Mouse (Mus musculus) forebrain, embryonic 14.5 days (tissue): Measurements from ENCODE around the gene Ehd1. TPM values are rescaled to one million over a fixed set of nuclear protein-coding genes. Genes with fewer than 3 reads are reported as not detected.
"Not testable (repeated sequence)": the region's sequence is repeated elsewhere in the genome, so short reads cannot be mapped to it uniquely, and the experiment has no call there.

Experiments
- ATAC-seq: fragments of 200-750 bp; cut with Nextera tagmentation; 2 replicates; pipeline ENCODE4 v1.8.0; 2017; ENCODE audit warnings: mild to moderate bottlenecking, moderate library complexity
- DNase-seq: peaks from one replicate; pipeline ENCODE4 v3.0.0-alpha.2; 2015; ENCODE audit warnings: low spot score
- H3K27ac ChIP-seq: fragments of 300-500 bp; sonication (generic); 2 replicates; pipeline ENCODE4 v1.5.1; 2014; ENCODE audit warnings: low read depth, mild to moderate bottlenecking, control low read depth, low read length, moderate library complexity
- H3K27me3 ChIP-seq: fragments of 300-500 bp; sonication (generic); replicated peaks from 2 replicates; pipeline ENCODE4 v1.6.1; 2014; ENCODE audit warnings: low read length, control low read depth, mixed read lengths; ENCODE audit not compliant: control insufficient read depth, insufficient read depth
- H3K36me3 ChIP-seq: fragments of 300-500 bp; sonication (generic); 2 replicates; pipeline ENCODE4 v1.6.1; 2014; ENCODE audit warnings: low read length, control low read depth; ENCODE audit not compliant: control insufficient read depth, insufficient read depth
- H3K4me1 ChIP-seq: fragments of 300-500 bp; sonication (generic); 2 replicates; pipeline ENCODE4 v1.6.1; 2014; ENCODE audit warnings: antibody characterized with exemption, low read length, control low read depth; ENCODE audit not compliant: control insufficient read depth, insufficient read depth
- H3K4me2 ChIP-seq: fragments of 300-500 bp; sonication (generic); 2 replicates; pipeline ENCODE4 v1.6.1; 2014; ENCODE audit warnings: mild to moderate bottlenecking, control low read depth, low read length
- H3K4me3 ChIP-seq: fragments of 300-500 bp; sonication (generic); 2 replicates; pipeline ENCODE4 v1.5.1; 2014; ENCODE audit warnings: low read depth, low read length, control low read depth
- H3K9ac ChIP-seq: fragments of 300-500 bp; sonication (generic); 2 replicates; pipeline ENCODE4 v1.6.1; 2014; ENCODE audit warnings: mild to moderate bottlenecking, low read length, control low read depth, moderate library complexity
- H3K9me3 ChIP-seq: fragments of 300-500 bp; sonication (generic); replicated peaks from 2 replicates; pipeline ENCODE4 v1.6.1; 2016; ENCODE audit warnings: low read length, control low read depth, mixed read lengths; ENCODE audit not compliant: control insufficient read depth
- WGBS: fragments of 180-500 bp; shearing (Covaris S2); extraction: QIAGEN DNeasy Blood & Tissue Kit; methylation state at CpG from one replicate; pipeline ENCODE4 v1.1.7; 2014; 5-methylcytosine and 5-hydroxymethylcytosine counted together
- polyA plus RNA-seq: library from polyadenylated mRNA; unstranded; fragments of >200 nt; fragmentation: Nextera tagmentation; extraction: Ambion mirVana; gene quantifications from 2 replicates; pipeline ENCODE4 v1.2.1, GENCODE M21; 2014

The Ehd1 gene
- polyA plus RNA-seq, 1 experiment from 2014 or later, result 71.3 TPM

GRCm38 (mm10) chr19:6283001-6283400, 6.5 kb downstream of the Ehd1 start:
- Histone ChIP-seq H3K9me3 (no peaks in the 10 kb centered on the region), H3K36me3 (peaks cover 68% of the 10 kb centered on the region), H3K9ac (no peak overlapping the region), H3K4me2 (no peak overlapping the region), H3K27me3 (no peaks in the 10 kb centered on the region), H3K27ac (no peak overlapping the region), H3K4me1 (peaks cover 15% of the 10 kb centered on the region), H3K4me3 (no peak overlapping the region)
- DNase-seq, result no peak
- no peak for ATAC-seq
- WGBS, result 90% methylated on average over 5 of the region's 5 CpGs

- ATAC-seq (no peak), DNase-seq (no peak)
- H3K4me1 ChIP-seq, result no peaks in the 10 kb centered on the region; the same call in 1 of the 2 replicates
- no peak overlapping the region for H3K9ac ChIP-seq
- no peak overlapping the region for H3K4me2 ChIP-seq
- WGBS, result 91% methylated on average over 12 of the region's 12 CpGs
- no peak overlapping the region for H3K27ac ChIP-seq
- H3K27me3 ChIP-seq, result no peaks in the 10 kb centered on the region
- no peak overlapping the region for H3K4me3 ChIP-seq
- no peaks in the 10 kb centered on the region for H3K9me3 ChIP-seq
- peaks cover 68% of the 10 kb centered on the region for H3K36me3 ChIP-seq
Measured at GRCm38 (mm10) chr19:6284502-6284901, 8.0 kb downstream of the Ehd1 start.

DNA sequence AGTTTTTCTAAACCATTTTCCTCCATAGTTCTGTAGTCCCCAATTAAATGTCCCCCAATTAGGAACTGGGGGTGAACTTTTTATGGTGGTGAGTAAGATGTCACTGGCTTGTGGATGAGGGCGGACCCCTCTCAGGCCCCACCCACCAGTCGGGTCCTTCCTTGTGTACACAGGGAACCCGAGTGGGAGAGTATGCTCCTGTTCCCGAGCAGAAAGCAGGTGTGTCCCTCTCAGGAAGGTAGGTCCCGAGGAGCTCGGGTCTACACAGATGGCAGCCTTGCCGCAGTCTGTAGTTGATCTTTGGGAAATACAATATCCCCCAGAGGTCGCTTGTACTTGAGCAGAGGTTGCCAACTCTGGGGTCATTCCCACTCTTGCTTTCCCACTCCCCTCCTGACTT, 8.7 kb downstream of the Ehd1 start:
- ATAC-seq (no peak), DNase-seq (no peak)
- H3K27ac ChIP-seq, result no peak overlapping the region
- no peak overlapping the region for H3K9ac ChIP-seq
- WGBS, result 85% methylated on average over 8 of the region's 8 CpGs
- no peaks in the 10 kb centered on the region for H3K27me3 ChIP-seq
- H3K4me1 ChIP-seq, result no peaks in the 10 kb centered on the region
- no peaks in the 10 kb centered on the region for H3K9me3 ChIP-seq
- H3K4me3 ChIP-seq, result no peak overlapping the region
- H3K36me3 ChIP-seq, result peaks cover 64% of the 10 kb centered on the region
- no peak overlapping the region for H3K4me2 ChIP-seq

DNA sequence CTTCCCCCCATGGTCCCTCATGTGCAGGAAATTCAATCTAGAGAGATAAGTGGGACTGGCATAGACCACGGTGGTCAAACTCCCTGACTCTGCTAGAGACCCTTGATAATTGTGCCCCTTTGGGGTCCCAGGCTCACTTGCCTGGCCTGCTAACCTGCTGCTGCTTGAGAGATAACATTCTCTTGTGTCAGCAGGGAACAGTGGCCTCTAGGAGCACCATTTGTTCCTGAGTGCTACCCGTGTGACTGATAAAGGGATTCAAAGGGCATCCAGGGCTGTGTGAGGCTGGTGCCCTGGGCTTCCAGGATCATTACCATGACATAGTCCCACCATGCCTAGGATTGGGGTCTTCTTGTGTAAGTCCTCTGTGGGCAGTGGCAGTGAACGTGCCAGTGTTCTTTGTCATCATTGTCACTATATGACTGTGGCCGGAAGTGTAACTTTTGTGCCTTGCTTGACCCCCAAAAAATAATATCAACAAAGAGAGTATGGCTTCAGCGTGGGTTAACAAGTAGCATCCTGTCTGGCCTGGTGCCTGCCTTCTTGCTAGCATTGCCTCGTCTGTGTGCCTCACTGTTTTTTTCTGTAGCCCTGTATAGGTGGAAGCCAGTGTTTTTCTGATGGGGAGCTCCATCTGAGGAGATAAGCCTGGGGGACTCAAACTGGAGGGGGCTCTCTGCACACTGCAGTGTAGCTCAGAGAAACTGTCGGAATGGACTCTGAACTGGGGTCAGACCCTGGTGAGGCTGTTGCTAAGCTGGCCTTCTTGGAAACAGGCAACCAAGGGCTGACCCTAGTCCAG, 9.3 kb downstream of the Ehd1 start:
- 86% methylated on average over 7 of the region's 7 CpGs for WGBS
- Histone ChIP-seq H3K4me1 (no peaks in the 10 kb centered on the region), H3K4me2 (no peak overlapping the region), H3K4me3 (no peak overlapping the region), H3K27me3 (no peaks in the 10 kb centered on the region), H3K36me3 (peaks cover 58% of the 10 kb centered on the region), H3K9me3 (no peaks in the 10 kb centered on the region), H3K9ac (no peak overlapping the region), H3K27ac (no peak overlapping the region)
- DNase-seq (no peak), ATAC-seq (no peak)

GRCm38 (mm10) chr19:6286434-6287401, 10.2 kb downstream of the Ehd1 start:
- ATAC-seq (no peak), DNase-seq (no peak)
- Histone ChIP-seq H3K4me1 (no peaks in the 10 kb centered on the region), H3K27ac (no peak overlapping the region), H3K9me3 (no peaks in the 10 kb centered on the region), H3K4me3 (no peak overlapping the region), H3K9ac (no peak overlapping the region), H3K27me3 (no peaks in the 10 kb centered on the region), H3K36me3 (peaks cover 51% of the 10 kb centered on the region), H3K4me2 (no peak overlapping the region)
- WGBS, result 85% methylated on average over 19 of the region's 19 CpGs

DNA sequence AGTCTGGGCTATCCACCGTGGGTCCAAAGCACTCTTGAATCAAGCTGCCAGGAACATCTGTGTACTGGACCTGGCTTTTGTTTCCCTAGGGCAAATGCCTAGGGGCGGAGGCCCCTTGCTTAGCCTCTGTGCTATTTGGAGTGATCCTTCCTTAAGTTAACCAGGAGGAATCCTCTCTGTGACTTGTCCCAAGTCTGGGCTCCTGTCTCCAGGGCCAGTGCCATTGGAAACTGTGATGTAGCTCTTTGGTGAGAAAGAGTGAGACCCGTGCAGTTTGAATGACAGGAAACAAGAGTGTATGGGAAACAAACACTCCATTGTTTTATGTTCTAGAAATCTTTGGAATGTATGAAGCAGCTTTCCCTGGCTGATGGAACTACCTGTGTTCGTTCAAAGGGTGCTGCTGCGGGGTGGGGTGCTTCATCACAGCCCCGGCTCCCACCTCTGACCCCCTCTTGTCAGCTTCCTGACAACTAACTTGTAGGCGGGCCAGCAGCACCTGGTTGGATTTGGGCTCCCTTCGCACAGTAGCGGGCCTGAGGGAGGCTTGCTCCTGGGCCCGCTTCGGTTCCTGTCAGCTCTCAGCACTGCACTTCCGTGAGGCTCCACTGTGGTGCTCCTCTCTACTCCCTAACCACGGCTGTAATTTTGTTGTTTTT, 11.8 kb downstream of the Ehd1 start:
- Histone ChIP-seq H3K9me3 (no peaks in the 10 kb centered on the region), H3K4me1 (no peaks in the 10 kb centered on the region), H3K4me2 (no peak overlapping the region), H3K9ac (no peak overlapping the region), H3K27me3 (no peaks in the 10 kb centered on the region), H3K4me3 (no peak overlapping the region), H3K36me3 (peaks cover 36% of the 10 kb centered on the region), H3K27ac (no peak overlapping the region)
- DNase-seq (no peak), ATAC-seq (no peak)
- 81% methylated on average over 13 of the region's 13 CpGs for WGBS

DNA sequence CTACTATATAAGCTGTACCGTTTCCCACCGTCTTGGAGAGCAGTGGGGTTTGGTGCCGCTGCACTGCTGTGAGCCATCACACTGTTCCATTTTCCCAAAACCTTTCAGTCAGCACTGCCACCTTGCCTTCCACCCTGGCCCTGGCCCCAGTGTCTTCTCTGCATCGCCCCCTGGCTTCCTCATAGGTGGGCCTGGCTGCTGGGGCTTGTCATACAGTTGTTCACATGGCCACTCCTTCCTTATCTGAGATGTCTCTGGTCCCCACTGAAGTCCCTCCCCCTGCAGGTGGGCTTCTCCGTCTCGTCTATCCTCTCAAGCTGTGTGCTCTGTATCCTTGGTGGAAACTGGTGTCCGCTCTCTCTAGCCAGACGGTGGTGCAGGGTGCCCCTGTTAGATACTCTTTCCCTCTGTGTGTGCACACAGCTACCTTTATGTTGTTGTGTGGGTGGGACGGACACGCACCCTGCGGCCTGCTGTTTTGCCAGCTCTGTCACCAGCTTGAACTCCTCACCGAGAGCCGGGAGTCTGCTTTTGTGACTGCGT, 13.2 kb downstream of the Ehd1 start:
- 92% methylated on average over 14 of the region's 14 CpGs for WGBS
- peaks cover 31% of the 10 kb centered on the region for H3K36me3 ChIP-seq

DNA sequence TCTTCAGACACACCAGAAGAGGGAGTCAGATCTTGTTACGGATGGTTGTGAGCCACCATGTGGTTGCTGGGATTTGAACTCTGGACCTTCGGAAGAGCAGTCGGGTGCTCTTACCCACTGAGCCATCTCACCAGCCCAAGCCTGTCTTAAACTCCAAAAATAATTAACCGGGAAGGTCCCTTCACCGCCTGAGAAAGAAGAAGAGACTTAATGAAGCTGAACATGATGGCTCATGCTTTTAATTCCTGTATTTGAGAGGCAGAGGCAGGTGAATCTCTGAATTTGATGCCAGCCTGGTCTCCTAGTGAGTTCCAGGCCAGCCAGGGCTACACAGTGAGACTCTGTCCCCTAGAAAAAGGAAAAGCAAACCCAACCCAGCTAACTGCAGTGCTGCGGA, 14.2 kb downstream of the Ehd1 start:
- ATAC-seq, H3K4me3 ChIP-seq, H3K4me2 ChIP-seq, H3K9me3 ChIP-seq, H3K27me3 ChIP-seq, H3K4me1 ChIP-seq, DNase-seq, H3K9ac ChIP-seq, H3K27ac ChIP-seq: not testable (repeated sequence)
- peaks cover 32% of the 10 kb centered on the region for H3K36me3 ChIP-seq
- 88% methylated on average over 5 of the region's 6 CpGs for whole genome bisulfite sequencing

More for the DNA sequence above, 13.2 kb downstream of the Ehd1 start:
- no peak overlapping the region for H3K27ac ChIP-seq
- no peaks in the 10 kb centered on the region for H3K4me1 ChIP-seq
- no peak overlapping the region for H3K4me3 ChIP-seq
- no peak overlapping the region for H3K4me2 ChIP-seq
- H3K9ac ChIP-seq, result no peak overlapping the region
- no peaks in the 10 kb centered on the region for H3K9me3 ChIP-seq
- no peak for DNase-seq
- H3K27me3 ChIP-seq, result no peaks in the 10 kb centered on the region
- no peak for ATAC-seq
